Mouse (Mus musculus): ENCODE data around the gene Sulf2.
A peak's percentile ranks its signal among the peaks of the same experiment; 100 is the strongest.
"Not testable (repeated sequence)": the region's sequence is repeated elsewhere in the genome, so short reads cannot be mapped to it uniquely, and the experiment has no call there.

The Sulf2 gene

DNA sequence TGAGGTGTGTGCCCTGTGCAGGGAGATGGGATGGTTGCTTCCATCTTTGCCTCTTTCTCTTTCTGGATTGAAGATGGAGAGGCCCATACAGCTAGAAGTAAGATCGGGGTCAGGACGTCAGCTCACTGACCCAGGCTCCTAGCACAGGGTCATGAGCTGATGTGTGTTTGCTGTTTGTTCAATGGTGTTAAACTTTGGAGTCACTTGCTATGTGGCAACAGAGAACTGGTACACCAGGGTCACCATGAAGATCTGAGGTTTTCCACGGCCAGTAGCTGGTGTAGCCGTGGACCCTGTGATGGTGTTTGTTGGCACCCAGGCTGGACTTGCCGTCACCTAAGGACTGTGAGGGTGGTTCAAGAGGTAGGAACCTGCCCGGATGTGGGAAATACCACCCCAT is 63.1 kb downstream of the Sulf2 start:
- DNase-seq (ENCODE audit: extremely low read depth, insufficient read length, low spot score), result no peak

DNA sequence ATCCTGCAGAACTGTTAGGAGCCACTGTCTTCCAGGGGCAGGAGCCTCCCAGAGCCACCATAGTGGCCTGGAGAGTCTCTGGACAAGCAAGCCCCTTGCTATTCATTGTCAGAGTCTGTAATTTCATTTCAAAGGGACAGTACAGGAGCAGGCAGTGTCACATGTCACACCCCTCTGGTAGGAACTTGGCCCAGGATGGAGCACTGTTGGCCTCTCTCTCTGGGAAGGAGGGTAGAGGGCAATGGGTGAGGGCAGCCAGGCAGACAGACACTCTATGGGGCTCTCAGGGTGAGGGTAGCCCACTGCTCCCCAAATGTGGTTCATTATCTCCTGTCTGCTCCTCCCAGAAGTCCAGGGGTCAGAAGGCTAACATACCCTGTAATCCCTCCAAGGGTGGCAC is 63.9 kb downstream of the Sulf2 start:
- DNase-seq (ENCODE audit: extremely low read depth, insufficient read length, low spot score), result no peak

DNA sequence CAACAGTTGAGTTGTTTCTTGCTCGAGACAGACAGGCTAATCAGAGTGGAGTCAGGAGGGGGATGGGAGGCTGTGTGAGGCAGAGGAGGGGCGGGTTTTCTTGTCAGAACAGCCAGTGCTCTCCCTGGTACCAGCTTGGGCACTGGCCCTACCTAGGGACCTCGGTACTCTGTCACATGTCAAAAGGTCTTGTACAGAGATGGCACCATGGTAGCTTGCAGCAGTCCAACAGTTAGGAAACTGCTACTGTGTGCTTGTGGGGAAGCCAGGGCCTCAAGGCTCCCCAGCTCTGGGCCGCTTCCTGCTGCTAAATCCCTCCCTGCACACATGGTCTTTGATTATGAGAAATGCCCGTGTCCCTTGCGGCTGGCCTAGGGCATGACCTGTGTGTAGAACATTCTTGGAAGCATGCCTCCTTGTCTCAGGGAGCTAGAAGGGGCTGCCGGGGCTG is 65.3 kb downstream of the Sulf2 start:
- DNase-seq (ENCODE audit: extremely low read depth, insufficient read length, low spot score), result no peak

DNA sequence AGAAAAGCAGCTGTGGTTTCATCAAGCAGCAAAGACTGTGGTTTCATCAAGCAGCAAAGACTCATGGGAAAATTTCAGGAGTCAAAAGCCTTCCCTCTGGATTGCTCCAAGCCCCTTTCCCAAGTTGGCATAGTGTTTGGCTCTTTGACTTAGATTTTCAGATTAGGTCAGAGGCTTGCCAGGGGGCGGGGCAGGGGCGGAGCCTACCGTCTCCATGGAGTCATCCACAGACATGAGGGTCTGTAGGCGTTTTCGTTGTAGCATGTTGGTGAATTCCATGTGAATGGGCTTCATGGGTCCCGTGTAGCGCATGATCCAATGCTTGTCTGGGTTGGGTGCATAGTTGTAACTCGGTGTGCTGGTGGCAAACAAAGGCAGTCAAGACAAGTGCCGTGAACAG is 66.5 kb downstream of the Sulf2 start:
- no peak for DNase-seq (ENCODE audit: extremely low read depth, insufficient read length, low spot score)

DNA sequence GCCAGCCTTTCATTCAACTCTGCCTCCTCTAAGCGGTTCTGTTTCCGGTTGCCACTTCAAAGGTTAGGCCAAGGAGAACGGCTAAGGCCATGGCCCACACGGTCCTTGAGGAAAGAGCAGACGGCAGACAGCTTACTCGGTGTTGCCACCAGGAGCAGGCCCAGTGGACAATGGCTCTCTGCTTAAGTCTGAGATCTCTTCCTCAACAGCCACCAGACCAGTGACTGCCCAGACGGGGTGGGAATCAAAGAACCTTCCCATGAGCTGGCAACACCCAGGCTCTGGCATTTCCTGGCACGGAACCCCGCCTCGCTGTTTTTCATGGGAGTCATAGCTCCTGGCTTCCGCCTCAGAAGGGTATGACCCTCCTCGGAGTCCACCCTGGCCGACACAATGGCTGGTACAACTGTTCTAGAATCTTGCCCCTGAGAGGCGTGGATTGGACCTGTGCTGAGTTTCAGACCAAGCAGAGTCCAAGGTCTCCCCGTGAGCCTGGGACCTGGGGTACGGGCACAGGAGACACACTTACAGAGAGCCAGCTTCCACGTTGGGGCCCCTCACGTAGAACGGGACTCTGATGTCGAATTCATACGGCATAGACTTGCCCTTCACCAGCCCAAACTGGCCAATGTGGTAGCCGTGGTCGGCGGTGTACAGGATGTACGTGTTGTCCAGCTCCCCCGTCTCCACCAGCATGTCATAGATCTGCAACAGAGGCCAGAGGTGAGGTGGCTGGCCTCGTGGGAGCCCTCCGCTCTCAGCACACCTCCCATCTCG is 68.8 kb downstream of the Sulf2 start:
- no peak for DNase-seq (ENCODE audit: extremely low read depth, insufficient read length, low spot score)

DNA sequence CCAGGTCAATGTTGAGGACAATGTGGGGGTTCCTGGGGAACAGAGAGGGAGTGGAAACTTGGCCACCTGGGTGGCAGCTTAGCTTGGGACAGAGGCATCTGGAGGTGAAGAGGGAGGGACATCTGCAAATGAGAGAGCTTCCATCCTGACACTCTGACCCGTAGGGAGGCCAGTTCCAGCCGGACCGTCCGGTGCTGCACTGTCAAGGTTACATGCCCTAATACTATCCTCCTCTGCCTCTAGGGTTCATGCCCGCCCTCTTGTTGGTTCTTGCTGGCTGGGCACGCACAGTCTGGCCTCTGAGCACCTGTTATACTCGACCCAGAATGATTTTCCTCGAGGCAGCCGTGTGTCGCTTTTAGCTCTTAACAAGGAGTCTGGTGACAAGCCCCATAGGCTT is 69.7 kb downstream of the Sulf2 start:
- DNase-seq (ENCODE audit: extremely low read depth, insufficient read length, low spot score), result no peak

DNA sequence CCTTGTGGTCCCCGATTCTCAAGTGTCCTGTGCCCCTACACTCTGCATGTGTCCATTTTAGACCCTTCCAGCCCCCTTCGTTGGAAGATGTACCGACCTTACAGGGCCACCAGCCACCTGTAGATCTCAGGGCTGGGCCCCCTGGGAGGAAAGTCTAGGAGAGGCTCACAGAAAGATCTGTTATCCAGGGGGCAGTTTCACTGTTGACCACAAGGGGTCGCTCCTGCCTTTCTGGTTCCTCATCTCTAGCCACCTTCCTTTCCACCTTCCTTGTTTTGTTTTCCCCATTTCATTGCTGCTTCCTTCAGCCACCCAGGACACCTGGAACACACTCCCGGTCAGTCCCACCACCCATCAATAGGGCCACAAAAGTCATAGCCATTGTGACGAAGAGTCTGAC is 70.5 kb downstream of the Sulf2 start:
- not testable (repeated sequence) for DNase-seq (ENCODE audit: extremely low read depth, insufficient read length, low spot score)

DNA sequence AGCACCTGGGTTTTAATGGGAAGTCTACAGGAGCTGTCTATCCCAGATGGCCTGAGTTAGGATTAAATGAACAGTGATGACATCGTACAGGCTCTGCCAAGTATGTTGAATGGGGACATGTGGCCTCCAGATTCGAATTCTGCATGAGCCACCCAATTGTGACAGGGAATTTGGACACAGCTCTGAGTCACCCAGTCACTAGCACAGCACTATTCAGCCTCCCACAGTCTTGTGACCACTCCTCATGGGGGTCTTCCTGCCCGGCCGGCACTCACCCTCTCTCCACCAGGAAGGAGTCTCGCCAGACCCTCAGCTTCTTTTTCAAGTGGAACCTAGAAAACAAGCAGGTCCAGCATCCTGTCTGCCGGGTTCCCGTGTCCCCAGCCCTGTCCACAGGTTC is 71.4 kb downstream of the Sulf2 start:
- DNase-seq (ENCODE audit: extremely low read depth, insufficient read length, low spot score), result no peak

DNA sequence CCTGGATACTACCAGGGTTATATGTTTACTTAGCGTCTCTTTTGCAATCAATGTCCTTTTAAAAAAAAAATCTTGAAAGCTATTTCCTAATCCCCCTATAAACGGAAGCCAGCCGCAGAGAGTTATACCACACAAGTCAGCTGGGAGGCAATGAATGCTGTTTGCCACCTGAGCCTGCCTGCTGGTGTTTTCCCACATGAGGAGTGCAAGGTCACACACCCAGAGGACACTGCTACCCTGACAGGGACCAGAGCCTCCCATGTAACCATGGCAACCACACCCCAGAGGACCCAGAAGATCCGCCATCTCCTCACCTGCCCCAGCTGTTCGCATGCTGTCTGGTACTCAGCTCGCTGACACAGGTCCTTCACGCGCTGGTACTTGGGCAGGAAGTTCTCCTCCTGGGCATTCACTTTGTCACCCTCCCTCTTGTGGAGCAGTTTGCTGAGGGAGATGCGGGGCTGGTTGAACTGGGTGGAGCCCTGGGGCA is 71.9 kb downstream of the Sulf2 start:
- DNase-seq (ENCODE audit: extremely low read depth, insufficient read length, low spot score), result no peak

DNA sequence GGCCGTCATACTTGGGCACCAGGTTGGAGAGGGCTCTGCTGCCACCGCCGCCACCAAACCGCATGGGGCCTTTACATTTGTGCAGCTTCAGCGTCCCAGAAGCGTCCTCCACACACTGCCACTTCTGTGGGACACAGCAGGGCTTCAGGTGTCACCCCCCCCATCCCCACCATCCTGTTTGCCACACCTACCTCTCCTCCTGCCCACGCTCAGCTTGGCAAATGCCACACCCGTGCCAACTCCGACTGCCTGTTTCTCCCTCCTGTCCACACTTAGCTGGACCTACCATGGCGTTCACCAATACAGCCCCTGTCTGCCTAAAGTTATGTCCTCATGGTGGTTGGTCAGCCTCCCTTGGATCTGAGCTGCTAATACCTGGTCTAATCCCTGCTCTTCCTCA is 72.8 kb downstream of the Sulf2 start:
- DNase-seq (ENCODE audit: extremely low read depth, insufficient read length, low spot score), result no peak

DNA sequence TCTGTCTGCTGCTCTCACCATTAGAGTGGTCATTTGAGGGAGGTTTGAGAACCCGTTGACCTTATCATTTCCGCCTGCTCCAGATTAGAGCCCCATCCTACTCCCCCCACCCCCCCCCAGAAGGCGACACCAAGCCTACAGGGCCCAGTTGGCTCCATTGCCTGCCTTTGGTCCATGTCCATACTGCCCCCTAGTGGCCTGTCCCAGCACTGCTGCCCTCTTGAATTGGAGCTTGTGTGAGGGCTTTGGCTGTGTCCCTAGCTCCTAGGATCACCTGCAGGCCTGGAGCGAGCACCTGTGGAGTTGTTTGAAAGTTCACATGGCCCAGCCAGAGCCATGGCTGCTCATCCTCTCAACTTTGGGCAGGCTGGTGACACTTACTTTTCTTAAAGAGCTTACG is 73.3 kb downstream of the Sulf2 start:
- no peak for DNase-seq (ENCODE audit: extremely low read depth, insufficient read length, low spot score)

DNA sequence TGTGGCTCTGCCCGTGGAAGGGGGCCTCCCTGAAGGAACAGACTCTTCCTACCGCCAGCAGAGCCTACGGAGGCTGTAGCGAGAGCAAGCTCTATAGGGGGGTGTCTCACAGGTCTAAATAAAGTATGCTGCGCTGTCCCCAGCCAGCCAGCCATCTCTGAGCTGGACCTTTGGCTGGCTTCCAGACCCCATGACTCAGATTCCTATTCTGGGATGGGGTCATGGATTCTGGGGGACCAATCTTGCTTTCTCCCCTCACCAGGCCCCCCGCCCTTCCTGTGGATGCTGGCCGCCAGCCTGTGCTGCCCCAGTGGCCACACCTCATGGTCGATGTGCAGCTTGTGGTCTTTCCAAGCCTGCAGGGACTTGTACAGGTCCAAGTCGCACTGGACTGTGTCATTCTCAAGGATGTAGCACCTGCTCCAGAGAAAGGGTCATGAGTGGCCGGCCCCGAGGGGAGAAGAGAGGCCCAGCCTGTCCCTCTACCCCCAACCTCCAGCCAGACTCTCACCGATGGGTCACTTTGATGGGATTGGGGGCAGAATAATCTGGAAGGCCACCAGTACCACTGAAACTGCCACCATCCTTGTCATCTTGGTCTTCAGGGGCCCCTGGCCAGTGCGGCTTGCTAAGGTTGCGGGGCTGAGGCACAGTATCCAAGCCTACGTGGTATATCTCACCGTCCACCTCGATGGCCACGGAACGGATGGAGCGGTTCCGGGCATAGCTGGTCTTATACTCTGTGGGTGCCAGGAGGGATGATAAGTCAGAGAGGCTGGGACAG is 74.3 kb downstream of the Sulf2 start:
- peak; percentile 45 for DNase-seq (ENCODE audit: extremely low read depth, insufficient read length, low spot score)

DNA sequence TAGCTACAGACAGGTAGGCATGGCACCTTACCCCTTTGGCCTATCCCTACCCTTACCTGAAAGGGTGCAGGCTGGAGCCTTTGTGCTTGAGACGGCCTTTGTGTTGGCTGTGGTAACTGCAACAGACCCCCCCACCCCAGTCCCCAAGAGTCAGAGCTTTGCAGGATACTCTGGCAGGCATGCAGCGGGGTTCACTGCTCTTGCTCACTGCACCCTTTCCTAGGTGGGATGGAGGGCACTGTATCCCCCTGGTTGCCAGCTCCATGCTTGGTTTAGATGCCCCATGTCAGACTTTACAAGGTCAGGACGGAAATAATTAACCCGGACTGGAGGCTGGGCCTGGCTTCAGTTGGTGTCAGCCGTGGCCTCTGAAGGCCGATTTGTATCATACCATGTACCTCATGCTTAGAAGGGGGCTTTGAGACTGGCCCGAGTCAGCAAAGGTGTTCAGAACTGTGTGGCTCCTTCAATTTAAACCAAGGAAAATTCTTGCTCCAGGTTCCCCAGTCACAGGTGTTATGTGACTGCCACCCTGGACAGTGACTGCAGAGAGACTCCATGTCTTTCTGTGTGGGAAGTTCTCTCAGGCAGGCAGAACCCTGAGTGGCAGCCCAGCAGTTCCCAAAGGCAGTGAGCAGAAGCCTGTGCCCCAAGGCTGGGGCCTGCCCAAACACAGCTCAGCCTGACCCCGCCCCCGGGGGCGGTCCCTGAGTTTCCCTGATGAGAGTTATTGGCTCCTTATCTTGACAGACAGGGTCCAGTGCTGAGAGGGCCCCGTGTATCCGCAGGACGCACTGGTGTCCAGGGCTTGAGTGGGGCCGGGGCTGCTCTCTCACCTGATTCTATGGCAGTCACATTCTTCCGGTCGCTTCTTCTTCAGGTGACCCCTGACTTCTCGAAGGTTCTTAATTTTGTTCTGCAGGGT is 75.2 kb downstream of the Sulf2 start:
- DNase-seq (ENCODE audit: extremely low read depth, insufficient read length, low spot score), result peak; percentile 45

DNA sequence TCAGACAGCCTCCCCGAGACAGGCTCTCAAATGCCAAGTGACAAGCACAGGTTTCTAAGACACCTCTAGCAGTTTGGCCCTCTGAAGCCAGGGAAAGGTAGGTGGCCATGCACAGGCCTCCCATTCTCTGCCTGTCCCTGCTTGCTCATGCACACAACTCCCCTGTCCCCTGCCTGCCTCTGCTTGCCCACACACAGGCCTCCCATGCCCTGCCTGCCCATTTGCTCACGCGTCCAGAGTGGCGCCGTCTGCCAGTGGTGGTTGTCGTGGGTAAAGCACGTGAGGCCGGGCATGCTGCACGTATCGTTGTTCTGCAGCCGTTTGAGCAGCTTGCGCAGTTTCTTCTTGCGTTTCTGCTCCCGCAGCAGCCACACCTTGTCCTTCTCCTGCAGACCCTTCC is 76.2 kb downstream of the Sulf2 start:
- no peak for DNase-seq (ENCODE audit: extremely low read depth, insufficient read length, low spot score)

DNA sequence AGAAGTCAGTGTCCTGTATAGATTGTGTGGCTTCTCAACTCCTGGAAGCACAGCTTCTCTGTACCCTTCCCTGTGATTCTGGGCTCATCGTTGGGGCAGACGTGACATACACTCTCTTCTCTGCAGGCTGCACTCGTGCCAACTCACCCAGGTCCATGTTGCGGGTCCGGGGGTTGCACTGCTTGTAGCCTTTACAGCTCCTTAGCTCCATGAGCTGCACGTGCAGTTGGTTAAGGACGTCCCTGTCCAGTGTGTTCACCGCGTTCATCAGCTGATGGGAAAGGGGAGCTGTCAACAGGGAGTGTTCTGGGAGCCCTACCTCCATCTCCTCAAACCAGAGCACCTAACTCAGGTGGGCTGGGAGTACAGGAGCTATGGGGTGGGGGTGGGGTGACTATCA is 78.1 kb downstream of the Sulf2 start:
- DNase-seq (ENCODE audit: extremely low read depth, insufficient read length, low spot score), result no peak

DNA sequence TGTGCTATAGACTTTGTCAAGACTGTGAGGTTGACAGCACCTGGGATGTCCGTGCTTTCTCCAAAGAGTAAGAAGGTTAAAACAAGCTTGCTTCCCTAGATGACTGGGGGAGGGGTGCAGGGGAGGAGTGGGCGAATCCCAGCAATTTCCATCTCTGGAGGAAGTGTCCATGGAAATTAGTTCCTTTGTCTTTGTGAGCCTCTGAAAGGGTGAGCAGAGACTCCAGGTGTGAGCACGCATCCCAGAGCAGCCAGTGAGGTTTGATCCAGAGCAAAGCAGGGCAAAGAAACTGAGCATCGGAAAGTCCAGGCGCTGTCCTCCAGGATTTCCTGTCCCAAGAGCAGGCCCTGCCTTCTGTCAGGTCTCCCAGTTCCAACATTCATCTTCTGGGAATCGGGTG is 81.1 kb downstream of the Sulf2 start:
- no peak for DNase-seq (ENCODE audit: extremely low read depth, insufficient read length, low spot score)

DNA sequence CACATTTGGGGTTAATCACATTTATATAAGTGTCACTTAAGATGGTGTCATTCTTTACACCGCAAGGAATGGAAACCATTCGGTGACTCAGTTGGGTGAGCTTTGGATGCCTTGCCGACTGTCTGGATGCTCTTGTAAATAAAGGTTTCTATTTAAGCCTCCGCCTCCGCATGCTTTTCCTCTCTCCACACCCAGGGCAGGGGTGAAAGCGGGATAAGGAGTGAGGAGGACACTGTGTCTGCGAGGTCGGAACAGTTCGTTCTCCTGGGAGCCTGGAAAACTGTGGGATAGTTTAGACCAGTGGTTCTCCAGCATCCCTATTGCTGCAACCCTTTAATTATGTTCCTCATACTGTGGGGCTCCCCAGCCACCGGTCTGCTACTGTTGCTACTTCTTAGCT is 82.4 kb downstream of the Sulf2 start:
- no peak for DNase-seq (ENCODE audit: extremely low read depth, insufficient read length, low spot score)

DNA sequence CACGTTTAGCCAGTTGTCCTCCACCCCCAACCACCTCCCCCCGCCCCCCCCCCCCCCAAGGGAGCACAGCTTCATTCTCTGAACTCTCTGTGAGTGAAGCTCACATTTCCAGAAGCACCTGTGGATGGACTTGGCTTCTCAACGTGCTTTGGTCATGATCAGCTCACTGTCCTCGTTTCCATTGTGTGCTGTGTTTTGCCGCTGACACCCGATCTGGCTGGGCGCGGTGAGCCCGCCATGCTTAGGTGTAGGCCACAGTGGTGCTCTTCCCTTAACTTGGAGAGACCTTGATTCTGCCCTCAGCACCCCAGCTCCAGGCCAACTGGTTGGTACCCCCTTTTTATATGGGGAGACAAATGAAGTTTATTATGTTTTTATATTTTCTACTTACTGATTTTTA is 83.6 kb downstream of the Sulf2 start:
- no peak for DNase-seq (ENCODE audit: extremely low read depth, insufficient read length, low spot score)

DNA sequence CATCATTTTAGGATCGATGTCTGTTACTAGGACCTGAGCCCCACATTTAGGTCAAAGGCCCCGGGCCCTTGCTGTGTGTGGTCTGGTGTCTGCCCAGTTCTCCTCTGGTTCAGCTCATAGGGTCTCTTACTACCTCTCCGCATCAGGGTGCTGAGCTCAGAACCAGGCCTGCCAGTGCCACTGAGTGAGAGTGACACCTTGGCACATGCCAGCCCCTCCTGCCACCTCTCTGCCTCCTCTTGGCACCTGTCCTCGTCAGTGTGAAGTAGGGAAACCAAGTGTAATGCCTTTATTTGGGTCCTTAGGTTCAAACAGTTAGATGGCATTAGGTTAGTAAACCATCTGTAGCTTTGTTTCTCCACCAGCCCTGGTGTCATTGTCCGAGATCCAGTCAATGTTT is 84.0 kb downstream of the Sulf2 start:
- DNase-seq (ENCODE audit: extremely low read depth, insufficient read length, low spot score), result no peak

DNA sequence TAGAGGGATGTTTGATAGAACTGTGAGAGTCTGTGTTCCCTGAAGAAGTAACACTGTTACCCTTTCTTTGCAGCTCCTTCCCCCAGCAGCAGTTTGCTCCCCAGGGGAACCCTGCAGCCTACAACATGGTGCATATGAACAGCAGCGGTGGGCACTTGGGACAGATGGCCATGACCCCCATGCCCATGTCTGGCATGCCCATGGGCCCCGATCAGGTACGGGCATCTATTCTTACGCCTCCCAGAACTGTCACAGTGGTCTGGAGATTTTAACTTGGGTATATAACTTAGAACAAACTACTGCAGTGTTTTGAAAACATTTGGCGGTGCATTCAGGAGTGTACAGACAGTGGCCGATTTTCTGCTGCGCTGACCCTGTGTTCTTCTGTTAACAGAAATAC is 85.7 kb downstream of the Sulf2 start:
- no peak for DNase-seq (ENCODE audit: extremely low read depth, insufficient read length, low spot score)

DNA sequence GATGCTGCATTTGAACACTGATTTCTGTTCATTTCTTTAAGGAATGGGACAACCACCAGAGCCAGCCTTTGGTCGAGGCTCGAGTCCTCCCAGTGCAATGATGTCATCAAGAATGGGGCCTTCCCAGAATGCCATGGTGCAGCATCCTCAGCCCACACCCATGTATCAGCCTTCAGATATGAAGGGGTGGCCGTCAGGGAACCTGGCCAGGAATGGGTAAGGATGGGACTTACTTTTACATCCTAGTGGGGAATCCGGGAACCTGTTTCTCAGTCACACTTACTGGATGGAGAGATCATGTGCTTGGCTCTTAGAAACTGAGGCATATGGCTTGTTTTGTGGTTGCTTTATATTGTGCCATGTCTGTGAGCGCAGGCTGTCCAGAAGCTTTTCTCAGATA is 86.3 kb downstream of the Sulf2 start:
- no peak for DNase-seq (ENCODE audit: extremely low read depth, insufficient read length, low spot score)
